Mouse (Mus musculus): ENCODE measurements at regions not wholly inside any gene's neighbourhood (a gene's known extent, or its start where the extent isn't known, plus 50 kb on each side); places are given as distances from the start of the nearest gene placed in this dataset.

DNA sequence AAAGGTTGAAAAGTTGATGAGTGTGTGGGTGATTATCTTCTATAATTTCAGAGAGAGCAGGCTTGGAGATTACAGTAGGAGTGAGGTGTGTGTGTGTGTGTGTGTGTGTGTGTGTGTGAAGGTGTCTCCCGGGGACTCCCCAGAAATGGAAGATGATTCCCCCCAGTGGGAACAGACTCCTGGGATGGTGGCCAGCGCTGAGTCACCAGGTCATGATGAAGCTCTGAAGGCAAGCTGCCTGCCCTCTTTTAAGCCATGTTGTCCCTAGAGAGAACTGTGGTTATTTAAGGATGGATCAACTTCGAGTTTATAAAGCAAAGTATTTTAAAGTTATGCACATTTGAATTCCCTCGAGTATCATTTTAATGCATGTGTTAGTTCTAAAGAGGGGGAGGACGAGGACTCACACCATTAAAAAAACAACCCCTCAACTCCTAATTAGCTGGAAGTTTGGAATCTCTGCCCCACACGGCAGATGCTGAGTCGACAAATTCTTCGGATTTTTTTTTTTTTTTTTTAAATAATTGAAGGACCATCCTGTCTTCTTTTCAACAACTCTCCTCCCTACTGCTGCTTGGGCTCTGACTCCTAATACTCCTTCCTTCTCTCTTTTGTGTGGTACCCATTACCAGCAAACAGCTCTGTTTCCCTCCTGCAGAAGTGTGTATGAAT lies 186.6 kb downstream of the Ly86 start:
- DNase-seq = no peak

DNA sequence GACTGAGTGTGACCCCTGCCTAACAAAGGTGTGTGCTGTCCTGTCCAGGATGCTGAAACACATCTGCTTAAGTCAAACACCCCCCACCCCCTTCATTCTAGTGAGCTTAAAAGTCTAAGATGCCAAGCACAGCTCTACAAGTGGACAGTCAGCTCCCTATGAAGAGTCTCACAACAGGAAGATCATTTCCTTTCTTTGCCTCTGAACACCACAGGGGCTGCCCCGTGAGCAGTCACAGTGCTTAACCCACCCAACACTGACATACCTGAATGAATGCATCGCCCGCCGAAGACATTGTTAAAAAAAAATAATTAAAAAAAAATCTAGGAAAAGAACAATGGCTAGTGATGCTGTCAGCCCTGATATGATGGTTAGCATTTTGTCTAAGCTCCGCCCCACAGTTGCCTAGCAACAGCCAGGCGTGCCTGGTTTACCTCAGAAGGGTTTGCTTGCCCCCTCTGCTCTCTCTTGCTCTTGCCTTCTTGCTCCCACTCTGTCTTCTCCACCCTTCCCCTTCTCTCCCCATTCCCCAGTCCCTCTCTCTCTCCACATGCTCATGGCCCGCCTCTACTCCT lies 187.7 kb downstream of the Ly86 start:
- no peak for DNase-seq

DNA sequence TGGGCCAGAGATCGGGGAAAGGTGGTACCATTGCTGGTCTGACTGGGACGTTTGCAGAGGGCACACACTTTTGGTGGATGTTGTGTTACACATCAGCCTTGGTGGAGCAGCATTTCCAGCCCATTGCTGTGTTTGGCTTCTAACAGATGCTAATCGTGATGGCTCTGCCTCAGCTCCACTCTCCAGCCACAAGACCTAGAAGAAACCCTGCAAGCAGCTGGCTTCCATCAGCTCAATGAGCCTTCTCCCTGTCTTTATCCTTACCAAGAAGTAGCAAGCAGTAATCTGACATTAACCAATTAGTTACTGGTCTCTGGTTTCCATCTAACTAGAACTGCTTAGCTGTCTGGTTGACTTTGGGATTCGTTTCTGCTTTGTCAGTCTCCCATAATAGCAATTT lies 188.8 kb downstream of the Ly86 start:
- DNase-seq = no peak

DNA sequence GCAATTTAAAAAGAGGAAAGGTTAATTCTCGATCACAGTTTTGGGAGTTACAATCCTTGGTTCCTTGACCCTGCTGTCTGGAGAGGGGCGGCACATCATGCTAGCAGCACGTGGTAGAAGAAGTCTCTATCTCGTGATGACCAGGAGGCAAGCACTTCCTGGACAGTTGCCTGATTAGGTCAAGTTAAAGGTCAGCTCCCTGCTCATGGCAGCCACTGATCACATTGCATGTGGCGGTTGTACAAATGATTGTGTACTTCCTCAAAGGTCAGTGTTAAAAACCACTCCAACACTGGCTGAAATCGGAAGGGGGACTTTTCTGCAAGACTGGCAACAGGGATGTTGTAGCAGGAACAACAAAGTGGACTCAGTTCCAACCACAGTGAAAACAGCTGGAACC lies 192.3 kb downstream of the Ly86 start:
- peak; percentile 40 for DNase-seq

DNA sequence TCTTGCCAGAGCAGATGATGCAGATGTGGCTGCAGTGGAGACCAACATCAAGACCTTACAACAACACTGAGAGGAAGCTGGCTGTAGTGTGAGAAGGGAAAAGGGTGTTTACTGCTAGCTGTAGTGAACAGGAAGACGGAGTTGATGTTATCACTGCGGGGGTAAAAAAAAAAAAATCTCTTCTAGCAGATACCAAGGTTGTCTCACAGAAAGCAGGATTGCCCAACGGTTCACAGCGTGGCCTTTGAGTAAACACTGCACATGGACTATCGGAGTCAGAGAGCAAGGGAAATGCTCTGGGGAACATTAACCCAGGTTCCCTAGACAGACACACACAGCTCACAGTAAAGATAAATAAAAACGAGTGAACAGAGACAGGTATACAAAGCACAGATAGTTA lies 192.8 kb downstream of the Ly86 start:
- DNase-seq = no peak

DNA sequence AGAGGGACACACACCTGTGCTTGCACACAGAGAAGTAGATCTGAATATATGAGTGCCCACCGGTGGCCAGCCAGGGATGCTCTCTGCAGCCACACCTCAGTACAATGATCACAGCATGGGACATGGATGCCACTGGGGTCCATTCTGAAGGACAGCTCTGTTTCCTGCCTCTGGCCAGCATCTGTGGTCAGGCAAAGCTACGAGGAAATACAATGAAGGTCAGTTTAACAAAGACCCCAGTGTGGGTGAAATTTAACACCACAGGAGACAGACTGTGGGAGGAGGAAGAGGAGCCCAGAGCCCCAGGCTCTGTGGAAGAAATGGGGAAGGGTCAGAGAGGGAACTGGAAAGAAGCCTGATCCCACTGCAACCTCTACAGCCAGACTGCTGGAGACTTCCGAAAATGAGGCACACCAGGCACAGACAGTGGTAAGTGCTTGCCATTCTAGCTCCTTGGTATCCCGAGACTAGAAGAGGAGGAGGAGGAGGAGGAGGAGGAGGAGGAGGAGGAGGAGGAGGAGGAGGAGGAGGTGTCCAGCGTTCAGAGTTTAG lies 196.0 kb downstream of the Ly86 start:
- no peak for DNase-seq

DNA sequence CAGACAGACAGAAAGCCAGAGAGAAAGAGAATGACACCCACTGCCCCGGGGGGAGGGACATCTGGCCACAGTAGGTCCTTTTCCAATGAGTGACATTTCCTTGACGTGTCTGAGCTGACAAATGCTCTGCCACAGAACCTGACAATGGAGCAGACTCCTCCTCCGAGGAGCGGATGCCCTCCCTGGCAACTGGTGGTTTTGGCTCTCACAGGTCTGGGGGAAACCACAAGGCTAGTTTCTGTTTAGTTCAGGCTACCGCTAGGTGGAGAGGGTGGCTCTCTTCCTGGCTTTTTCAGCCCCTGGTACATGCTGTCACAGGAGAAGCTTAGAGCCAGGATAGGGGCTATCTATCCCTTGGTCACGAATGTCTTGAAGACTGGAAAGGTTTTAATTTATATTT lies 196.7 kb downstream of the Ly86 start:
- DNase-seq = peak; percentile 62

DNA sequence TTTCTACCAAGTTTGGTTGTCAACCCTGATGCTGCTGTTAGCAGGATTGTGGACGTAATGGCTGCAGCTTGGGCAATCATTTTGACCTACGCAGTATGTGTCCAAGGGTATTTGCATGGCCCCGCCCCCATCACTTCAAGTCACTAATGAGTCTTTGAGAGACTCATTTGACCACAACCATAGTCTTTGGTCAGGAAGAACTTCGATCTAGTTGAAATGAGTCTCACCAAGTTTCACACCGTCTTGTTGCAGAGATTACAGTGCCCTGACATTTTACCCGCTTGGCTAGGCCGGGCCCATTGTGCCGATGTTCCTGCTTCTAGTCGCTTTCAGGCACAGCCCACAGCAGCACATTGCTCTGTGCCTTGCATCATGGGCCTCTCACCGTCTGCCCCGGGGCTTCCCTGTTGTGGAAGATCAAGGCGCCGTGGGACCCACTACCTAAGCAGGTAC lies 197.8 kb downstream of the Ly86 start:
- DNase-seq = no peak

DNA sequence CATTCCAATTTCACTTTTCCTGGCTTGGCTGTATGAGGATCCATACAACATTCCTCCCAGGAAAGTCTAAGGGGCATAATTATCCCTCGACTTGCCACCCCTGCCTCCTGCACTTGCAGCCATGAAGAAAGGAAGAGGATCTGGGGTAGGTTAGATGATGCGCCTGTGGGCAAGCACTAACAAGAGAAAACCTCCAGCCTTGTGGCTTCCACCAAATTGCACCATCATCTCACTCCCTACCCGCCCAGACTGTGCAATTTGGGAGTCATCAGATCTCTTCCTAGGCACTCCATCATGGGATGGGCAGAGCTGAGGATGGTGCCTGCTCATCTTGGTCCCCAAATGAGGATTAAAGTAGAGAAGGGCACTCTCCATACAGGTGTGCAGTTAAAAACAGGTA lies 198.8 kb downstream of the Ly86 start:
- no peak for DNase-seq

DNA sequence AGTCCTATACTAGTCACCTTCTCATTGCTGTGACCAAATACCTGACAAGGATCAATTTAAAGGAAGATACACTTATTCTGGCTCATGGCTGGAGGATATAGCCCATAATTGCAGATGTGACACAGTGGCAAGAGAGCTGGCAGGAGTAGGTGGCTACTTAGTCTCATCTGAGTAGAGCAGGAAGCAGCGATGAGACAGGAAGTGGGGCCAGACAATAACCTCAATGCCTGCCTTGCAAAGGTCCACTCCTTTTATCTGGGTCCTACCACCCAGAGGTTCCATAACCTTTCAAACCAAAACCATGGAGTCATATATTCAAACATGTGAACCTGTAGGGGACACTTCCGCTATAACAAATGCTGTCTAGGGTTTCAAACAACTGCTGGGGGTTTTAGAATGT lies 199.7 kb downstream of the Ly86 start:
- DNase-seq = no peak

DNA sequence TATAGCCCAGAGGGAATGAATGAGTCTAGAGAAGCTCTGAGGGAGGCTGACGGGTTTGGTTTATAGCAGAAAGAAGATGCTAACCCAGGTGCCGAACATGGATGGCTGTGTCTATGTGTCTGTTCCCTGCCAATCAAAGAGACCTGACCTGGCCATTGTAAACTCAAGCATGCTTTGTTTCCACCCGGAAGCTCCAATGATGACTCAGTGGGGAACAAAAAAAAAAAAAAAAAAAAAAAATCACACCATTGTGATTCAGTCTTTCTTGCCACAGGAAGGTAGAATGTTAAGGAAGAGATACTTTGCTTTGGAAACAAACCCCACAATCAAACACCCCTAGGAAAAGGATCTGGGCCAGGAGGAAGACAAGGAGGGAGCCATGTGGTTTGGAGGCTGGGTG lies 201.5 kb downstream of the Ly86 start:
- no peak for DNase-seq

DNA sequence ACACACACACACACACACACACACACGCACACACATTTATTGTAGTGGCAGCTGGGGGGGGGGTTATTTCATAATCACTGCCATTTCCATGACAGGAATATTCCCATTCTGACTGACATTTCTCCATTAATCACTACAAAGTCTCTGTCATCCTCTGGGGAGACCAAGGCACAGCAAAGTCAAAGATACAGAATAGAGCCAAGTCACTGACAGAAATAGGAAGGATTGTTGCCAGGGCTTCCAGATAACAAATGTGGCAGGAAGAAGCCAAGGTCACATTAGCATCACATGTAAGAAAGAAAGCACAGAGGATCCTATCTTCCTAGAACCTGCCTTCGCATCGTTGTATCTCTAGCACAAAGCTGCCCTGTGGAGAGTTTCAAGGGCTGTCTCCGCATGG lies 205.6 kb downstream of the Ly86 start:
- no peak for DNase-seq

DNA sequence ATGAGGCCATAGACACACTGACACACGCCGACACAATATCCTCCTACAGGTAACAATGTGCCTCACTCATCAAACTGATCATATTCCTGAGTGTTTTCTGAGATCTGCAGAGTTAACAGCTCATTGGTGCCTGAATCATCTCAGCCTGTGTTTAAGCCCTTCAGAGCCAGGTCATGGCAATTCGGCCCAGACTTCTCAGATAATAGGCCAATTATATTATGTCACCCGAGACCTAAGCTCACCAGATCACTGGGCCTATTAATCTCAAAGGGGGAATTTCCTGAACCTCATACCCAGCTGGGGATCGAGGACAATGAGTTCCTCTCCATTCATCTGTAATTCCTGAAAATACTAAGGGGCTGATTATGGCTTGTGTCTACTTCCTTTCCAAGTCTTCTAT lies 208.4 kb downstream of the Ly86 start:
- DNase-seq = no peak

DNA sequence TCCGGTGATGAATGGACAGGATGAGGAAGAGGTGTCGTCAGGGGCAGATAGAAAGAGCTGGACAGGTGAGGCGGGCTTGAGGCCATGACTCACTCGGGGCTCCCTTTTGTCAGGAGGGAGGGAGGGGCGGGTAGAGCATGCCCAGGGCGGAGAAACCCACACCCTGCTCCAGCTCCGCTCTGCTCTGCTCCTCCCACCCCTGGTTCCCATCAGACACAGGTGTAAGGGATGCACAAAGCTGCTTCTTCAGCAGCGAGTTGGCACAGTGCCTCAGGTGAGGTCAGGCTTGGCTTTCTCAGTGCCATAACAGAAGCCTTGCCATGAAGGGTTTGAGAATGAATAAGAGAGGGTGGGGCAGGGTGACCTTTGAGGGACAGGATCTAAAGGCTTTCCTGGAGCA lies 212.2 kb downstream of the Ly86 start:
- DNase-seq = no peak

DNA sequence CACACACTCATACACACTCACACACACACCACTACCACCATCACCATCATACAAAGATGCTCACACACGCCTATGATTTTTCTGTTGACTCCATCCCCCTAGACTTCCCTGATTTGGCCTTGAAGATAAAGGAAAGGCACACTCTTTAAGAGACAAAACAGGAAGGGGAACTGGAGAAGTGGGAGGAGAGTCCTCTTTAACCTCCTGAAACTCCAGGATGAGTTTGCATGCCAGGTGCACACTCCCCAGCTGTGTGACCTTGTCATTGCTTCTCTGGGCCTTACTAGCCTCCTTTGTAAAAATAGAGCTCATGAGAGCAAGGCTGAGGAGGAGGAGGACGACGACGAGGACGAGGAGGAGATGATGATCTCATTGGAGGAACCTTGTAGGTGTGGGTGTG lies 212.8 kb downstream of the Ly86 start:
- no peak for DNase-seq

DNA sequence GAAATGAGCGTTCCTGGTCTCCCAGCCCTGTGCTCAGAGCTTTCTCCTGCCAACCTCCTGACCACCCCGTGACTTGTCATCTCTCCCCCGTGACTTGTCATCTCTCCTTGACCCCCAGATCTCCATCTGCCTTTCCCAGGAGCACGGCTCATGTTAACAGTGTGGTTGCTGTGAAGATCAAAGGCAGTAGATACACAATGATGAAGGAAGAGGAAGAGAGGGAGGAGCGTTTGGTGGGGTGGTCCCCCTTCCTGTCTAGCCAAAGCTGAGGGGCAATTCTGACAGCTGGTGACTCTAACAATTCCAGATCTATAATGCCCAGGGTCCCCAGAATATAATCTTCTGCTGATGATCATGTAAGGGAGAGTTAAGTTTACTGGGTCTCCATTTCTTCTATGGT lies 214.0 kb downstream of the Ly86 start:
- DNase-seq = no peak

DNA sequence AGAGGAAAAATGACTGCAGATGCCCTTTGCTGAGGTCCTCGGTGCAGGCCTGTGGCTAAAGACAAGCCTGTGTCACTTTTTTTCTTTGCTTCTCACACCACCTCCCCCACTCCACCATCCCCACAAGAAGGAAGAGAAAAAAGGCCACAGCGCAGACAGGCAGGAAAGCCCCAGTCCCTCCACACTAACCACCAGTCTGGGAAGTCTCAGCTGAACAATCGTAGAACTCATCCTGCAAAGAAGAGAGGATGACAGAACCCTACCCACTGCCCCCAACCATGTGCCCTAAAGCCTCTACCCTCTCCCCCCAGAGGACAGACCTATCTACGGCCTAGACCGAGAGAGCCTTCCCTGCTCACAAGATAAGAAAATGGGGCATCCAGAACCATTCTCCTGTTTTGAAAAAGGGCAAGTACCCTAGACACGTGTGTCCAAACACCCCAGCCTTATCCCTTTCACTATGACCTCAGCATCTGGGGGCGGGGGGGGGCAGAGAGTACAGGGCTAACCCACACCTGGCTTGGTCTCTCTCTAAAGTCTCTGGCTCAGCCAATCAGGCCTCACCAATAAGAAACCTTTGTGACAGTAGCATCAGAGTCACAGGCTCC lies 214.8 kb downstream of the Ly86 start:
- no peak for DNase-seq

DNA sequence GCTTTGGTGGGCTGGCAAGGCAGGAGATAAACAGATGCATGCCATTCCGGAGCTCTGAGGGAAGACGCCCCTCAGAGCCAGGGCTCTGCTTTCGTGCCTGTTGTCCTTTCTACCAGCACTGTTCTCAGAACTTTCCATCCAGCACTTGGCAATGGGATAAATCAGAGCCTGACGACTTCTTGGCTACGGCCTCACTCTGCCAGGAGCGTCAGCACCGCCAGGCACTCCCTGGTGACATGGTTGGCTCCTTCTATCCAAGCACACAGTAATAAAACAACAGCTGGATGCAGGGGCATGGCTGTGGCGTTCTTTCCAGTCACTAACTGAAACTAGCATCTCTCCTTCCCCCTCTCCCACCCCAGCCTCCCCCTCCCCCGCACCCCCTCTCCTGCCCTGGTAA lies 215.4 kb downstream of the Ly86 start:
- no peak for DNase-seq

DNA sequence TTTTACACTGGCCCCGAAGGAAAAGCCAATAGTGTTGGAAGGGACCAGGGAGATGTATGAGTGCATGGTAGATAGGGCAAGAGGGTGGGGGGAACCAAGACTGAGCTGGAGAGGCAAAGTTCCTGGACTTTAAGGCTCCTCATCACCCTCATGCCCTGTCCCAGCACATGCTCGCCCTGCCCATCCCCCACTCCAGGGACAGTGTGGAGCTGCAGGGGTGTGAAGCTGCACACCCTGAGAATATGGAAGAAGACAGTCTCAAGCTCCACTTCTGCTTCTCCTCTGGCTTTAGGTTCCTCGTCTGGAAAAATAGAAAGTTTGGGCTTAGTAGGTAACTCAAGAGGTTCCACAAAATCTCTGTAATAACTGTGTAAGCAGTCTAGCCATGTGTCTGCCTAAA lies 215.8 kb downstream of the Ly86 start:
- DNase-seq = no peak

DNA sequence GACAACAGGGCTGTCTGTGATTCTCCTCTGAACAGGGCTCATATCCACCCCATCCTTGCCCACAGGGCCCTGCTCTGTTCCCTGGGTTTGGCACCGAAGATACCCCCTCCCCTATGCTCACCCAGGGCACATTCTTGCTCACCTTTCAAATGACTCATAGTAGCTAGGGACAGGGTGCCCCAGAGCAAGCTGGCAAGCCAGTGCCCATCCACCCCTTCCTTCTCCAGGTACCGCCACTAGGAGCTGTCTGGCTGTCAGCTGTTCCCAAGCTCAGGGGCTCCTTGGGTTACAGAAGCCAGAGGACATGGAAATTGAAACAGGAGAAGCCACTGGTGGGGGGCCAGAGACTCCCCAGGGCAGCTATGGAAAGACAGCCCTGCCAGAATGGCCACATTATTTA lies 216.4 kb downstream of the Ly86 start:
- no peak for DNase-seq

DNA sequence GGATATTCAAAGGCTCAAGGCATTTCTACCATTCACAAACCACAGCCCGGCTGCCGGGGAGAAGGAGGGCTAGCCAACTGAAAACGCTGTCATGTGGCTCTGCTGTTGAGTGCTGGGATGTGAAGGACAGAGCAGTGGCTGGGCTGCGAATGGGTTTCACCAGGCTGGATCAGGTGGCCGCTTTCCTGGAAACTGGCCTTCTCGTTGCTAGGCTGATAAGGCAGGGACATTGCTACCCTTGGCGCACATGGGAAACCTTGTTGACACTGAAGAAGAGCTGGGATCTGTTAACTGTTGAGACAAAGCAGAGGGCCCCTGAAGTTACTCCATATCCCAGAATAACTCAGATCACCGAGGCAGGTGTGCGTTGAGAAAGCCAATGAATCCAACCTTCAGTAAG lies 216.1 kb upstream of the Rreb1 start:
- no peak for DNase-seq

DNA sequence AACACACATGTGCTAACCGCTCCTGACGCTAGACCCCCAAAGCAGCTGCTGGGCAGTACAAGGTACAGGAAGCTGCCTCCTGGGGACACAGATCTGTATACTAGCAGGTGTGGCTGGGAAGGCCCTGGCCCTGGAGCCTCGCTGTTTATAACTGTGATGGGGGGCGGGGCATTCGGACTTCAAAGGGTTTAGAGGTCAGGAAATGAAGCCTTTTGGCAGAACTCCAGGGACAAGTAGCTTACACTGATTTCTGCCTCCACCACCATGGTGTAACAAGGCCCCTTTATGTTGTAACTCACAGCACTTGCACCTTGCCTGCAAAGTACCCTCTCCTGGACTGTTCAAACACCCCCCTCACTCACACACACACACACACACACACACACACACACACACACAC lies 215.5 kb upstream of the Rreb1 start:
- peak; percentile 53 for DNase-seq

DNA sequence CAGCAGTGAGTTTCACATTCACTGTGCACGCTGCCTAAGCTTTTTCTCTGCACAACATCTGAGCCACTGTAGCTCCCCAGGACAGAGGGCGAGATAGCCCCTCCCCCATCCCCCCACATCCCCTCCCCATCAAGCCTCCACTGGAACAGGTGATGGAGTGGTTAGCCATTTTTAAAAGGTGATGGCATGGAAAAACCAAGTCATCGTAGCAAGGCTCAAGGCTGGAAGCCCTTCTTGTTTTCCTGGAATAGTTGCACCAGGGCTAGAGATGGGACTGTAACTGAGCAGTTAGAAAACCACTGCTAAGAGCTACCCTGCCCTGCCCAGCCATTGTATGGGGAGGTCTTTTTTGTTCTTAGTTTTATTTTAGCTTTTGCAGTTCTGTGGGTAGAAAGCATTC lies 209.1 kb upstream of the Rreb1 start:
- no peak for DNase-seq

DNA sequence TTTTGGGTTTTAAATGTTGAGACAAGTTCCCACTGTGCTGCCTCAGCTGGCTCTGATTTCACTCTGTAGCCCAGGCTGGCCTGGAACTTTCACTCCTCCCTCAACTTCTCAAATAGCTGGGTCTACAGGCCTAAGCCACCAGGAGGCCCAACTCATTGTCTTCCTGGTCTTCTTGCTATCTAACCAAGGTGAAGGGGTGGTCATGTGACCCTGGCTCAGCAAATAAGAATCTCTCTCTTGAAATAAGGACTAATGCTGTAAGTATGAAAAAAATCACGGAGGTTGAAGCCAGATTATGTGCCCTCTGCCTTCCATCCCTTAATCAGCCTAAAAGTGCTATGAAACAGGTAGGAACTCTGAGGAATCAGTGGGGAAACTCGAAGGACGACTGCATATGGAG lies 208.7 kb upstream of the Rreb1 start:
- DNase-seq = no peak

DNA sequence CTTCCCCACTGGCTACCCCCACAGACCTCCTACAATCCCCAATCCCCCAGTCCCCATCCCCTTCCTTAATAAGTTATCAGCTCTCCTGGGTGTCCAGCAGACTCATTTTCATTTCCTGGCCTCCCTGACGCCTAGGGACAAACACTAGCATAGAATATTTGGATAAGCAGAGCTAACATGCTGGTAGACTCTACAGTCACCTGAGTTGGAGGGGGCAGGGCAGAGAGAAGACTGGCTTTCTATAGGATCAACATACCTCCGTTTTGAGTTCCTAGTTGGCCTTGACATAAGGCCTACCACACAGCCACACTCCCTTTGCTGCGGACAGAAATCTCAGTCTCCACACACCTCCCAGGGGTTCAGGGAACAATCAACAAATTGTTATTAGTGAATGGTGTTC lies 205.2 kb upstream of the Rreb1 start:
- DNase-seq = no peak
